In the genomic region with DNA sequence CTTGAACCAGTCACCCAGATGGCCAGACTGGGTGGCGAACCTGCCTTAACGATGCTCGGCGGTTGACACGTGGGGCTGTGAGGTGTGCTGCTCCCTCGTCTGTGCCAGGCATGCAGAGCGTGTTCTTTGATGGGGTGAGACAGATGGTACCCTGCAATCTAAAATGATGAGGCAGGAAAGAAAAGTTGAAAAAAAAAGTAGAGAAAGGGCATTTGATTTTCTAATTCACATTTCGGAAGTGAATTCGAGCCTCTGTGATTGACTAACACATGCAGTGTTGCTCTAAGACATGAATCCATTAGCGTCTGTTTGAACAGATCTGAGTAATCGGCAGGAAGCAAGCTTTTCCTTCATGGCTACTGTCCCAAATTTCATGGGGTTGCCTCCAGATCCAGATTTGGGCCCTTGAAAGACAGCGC, we compare ENCODE assay signal across 10 mouse cellular contexts.
DNase-seq lines count a peak whose midpoint lies in the region; ATAC-seq and TF ChIP-seq lines count a peak whose summit lies in the region.
"Had no signal": no experiment of that assay in that cellular context is flagged by ENCODE, and none has a peak within 500 bp of the region (broad histone marks: within the 10 kb centered on the region; RNA-seq: fewer than 3 reads in every experiment).

No protein-coding gene starts in this region.

- H3K4me1 ChIP-seq in heart, embryonic 10.5 days = 0 out of 2 replicates have a peak, but pooled peaks cover 4% of the 10 kb centered on the region
- H3K4me1 ChIP-seq in bone marrow, adult 2 months (ENCODE audit: control insufficient read depth, insufficient read depth, low read length) = peaks cover 2% of the 10 kb centered on the region
- peaks cover 7% of the 10 kb centered on the region for H3K4me1 ChIP-seq in heart, embryonic 16.5 days (ENCODE audit: control insufficient read depth, insufficient read depth, low read length)
- H3K4me1 ChIP-seq in hindbrain, embryonic 14.5 days (replicated peaks; ENCODE audit: control insufficient read depth, insufficient read depth, low read length) = no peaks in the 10 kb centered on the region

- H3K4me2 ChIP-seq in heart, embryonic 16.5 days (ENCODE audit: low read depth, low read length) = peak overlapping the region; percentile 60
- H3K4me2 ChIP-seq in hindbrain, embryonic 14.5 days (replicated peaks) = no peak overlapping the region
- H3K4me2 ChIP-seq: midbrain, embryonic 12.5 days had no signal

- H3K27ac ChIP-seq in heart, embryonic 10.5 days = no peak overlapping the region
- H3K27ac ChIP-seq in bone marrow, adult 2 months (ENCODE audit: control insufficient read depth, insufficient read depth, low read depth, low read length, poor library complexity) = 0 out of 2 replicates have a peak overlapping the region, but pooled peaks have one; percentile 26
- peak overlapping the region; percentile 88 for H3K27ac ChIP-seq in heart, embryonic 16.5 days (ENCODE audit: low read length)
- H3K27ac ChIP-seq in hindbrain, embryonic 14.5 days = no peak overlapping the region
- H3K27ac ChIP-seq: midbrain, embryonic 12.5 days had no signal

- 85% methylated on average over 12 of the region's 12 CpGs for WGBS in heart, embryonic 10.5 days
- WGBS in bone marrow, adult 2 months = 67% methylated on average over 12 of the region's 12 CpGs
- WGBS in heart, embryonic 16.5 days = 68% methylated on average over 12 of the region's 12 CpGs
- 81% methylated on average over 12 of the region's 12 CpGs for WGBS in hindbrain, embryonic 14.5 days

- no peaks in the 10 kb centered on the region for H3K27me3 ChIP-seq in heart, embryonic 10.5 days (ENCODE audit: insufficient read depth, poor library complexity, severe bottlenecking)
- no peaks in the 10 kb centered on the region for H3K27me3 ChIP-seq in heart, embryonic 16.5 days (ENCODE audit: control insufficient read depth, insufficient read depth, low read length)
- H3K27me3 ChIP-seq in hindbrain, embryonic 14.5 days (ENCODE audit: control insufficient read depth, insufficient read depth, low read length) = no peaks in the 10 kb centered on the region
- H3K27me3 ChIP-seq: midbrain, embryonic 12.5 days had no signal

- TF ChIP-seq CTCF in bone marrow, adult 2 months (IDR thresholded peaks at IDR 0.05; ENCODE audit: control insufficient read depth, insufficient read depth, low read length) = no peak

- no peaks in the 10 kb centered on the region for H3K36me3 ChIP-seq in heart, embryonic 10.5 days
- no peaks in the 10 kb centered on the region for H3K36me3 ChIP-seq in heart, embryonic 16.5 days (ENCODE audit: control insufficient read depth, insufficient read depth)
- no peaks in the 10 kb centered on the region for H3K36me3 ChIP-seq in hindbrain, embryonic 14.5 days (replicated peaks; ENCODE audit: control insufficient read depth, insufficient read depth)
- H3K36me3 ChIP-seq: midbrain, embryonic 12.5 days had no signal

- TF ChIP-seq POLR2A in bone marrow, adult 2 months (IDR thresholded peaks at IDR 0.05; ENCODE audit: borderline replicate concordance, control insufficient read depth, low read depth, low read length) = no peak

- no peak overlapping the region for H3K4me3 ChIP-seq in heart, embryonic 10.5 days
- no peak overlapping the region for H3K4me3 ChIP-seq in bone marrow, adult 2 months (replicated peaks; ENCODE audit: control insufficient read depth, low read depth, low read length)
- peak overlapping the region; percentile 13; the same call in 1 of the 2 replicates for H3K4me3 ChIP-seq in heart, embryonic 16.5 days (ENCODE audit: low read length)
- no peak overlapping the region for H3K4me3 ChIP-seq in hindbrain, embryonic 14.5 days (replicated peaks; ENCODE audit: low read length)
- H3K4me3 ChIP-seq: midbrain, embryonic 12.5 days had no signal

- ATAC-seq in heart, embryonic 16.5 days (replicated peaks; ENCODE audit: extremely low read depth, insufficient read depth, low FRiP score) = no peak
- ATAC-seq in hindbrain, embryonic 14.5 days (ENCODE audit: low FRiP score) = no peak
- ATAC-seq: hindbrain, postnatal 0 days had no signal

- DNase-seq in heart, adult 11 months = peak; percentile 96
- no peak for DNase-seq in heart, embryonic 10.5 days (ENCODE audit: low spot score)
- DNase-seq in lung, postnatal 4 days = peak; percentile 31 to 37
- DNase-seq in hindbrain, embryonic 14.5 days (ENCODE audit: low spot score) = no peak
- DNase-seq in testis, postnatal 14 days (ENCODE audit: low spot score) = no peak
- DNase-seq in frontal cortex, postnatal 14 days (ENCODE audit: low spot score in 2 of 2) = no peak

- no peaks in the 10 kb centered on the region for H3K9me3 ChIP-seq in heart, embryonic 10.5 days
- no peaks in the 10 kb centered on the region for H3K9me3 ChIP-seq in heart, embryonic 16.5 days (replicated peaks; ENCODE audit: control insufficient read depth, low read length)
- H3K9me3 ChIP-seq in hindbrain, embryonic 14.5 days (ENCODE audit: control insufficient read depth, low read length) = no peaks in the 10 kb centered on the region
- H3K9me3 ChIP-seq: midbrain, embryonic 12.5 days had no signal

- H3K9ac ChIP-seq in heart, embryonic 16.5 days (ENCODE audit: low read length) = no peak overlapping the region
- no peak overlapping the region for H3K9ac ChIP-seq in hindbrain, embryonic 14.5 days
- H3K9ac ChIP-seq: midbrain, embryonic 12.5 days had no signal

Comparison
In these comparisons a context has a peak if more than half of its experiments do, and no peak if none do; other contexts are left out.
1. DNase-seq: peak in heart, adult 11 months (single experiment) and lung, postnatal 4 days (2 of 2); none in heart, embryonic 10.5 days (single experiment), hindbrain, embryonic 14.5 days (single experiment), testis, postnatal 14 days (single experiment) and frontal cortex, postnatal 14 days (0 of 2).
2. H3K27ac ChIP-seq: peak in bone marrow, adult 2 months (single experiment) and heart, embryonic 16.5 days (single experiment); none in heart, embryonic 10.5 days (single experiment) and hindbrain, embryonic 14.5 days (single experiment).